21 mouse cellular contexts compared by ENCODE assay signal in genomic region chr1:185113687-185114086, GRCm38 (mm10).
"Had no signal": no experiment of that assay in that cellular context is flagged by ENCODE, and none has a peak within 500 bp of the region (broad histone marks: within the 10 kb centered on the region; RNA-seq: fewer than 3 reads in every experiment).

No protein-coding gene starts in this region.

- H3K9ac ChIP-seq: limb, embryonic 13.5 days; liver, embryonic 13.5 days; lung, embryonic 14.5 days; neural tube, embryonic 12.5 days; neural tube, embryonic 15.5 days had no signal

- H3K4me3 ChIP-seq: left cerebral cortex, adult 2 months; limb, embryonic 13.5 days; liver, embryonic 13.5 days; neural tube, embryonic 12.5 days; neural tube, embryonic 15.5 days had no signal

- DNase-seq: kidney, adult 2 months; kidney, postnatal 36 days; layer of hippocampus, postnatal 36 days; liver, embryonic 13.5 days; lung, embryonic 14.5 days; midbrain, embryonic 14.5 days; right cerebral cortex, adult 18-20 months; right cerebral cortex, postnatal 14 days; right cerebral cortex, postnatal 4 days; thymus, adult 2 months; thymus, postnatal 14 days; thymus, postnatal 4 days had no signal

- H3K36me3 ChIP-seq: limb, embryonic 13.5 days; liver, embryonic 13.5 days; neural tube, embryonic 12.5 days; neural tube, embryonic 15.5 days had no signal

- H3K4me2 ChIP-seq: limb, embryonic 13.5 days; liver, embryonic 13.5 days; lung, embryonic 14.5 days; midbrain, embryonic 11.5 days; neural tube, embryonic 12.5 days; neural tube, embryonic 15.5 days had no signal

- H3K27me3 ChIP-seq: limb, embryonic 13.5 days; liver, embryonic 13.5 days; neural tube, embryonic 12.5 days; neural tube, embryonic 15.5 days had no signal

- H3K27ac ChIP-seq: left cerebral cortex, adult 2 months; limb, embryonic 13.5 days; liver, embryonic 13.5 days; macrophage; neural tube, embryonic 12.5 days; neural tube, embryonic 15.5 days; stomach, postnatal 0 days had no signal

- ATAC-seq: intestine, postnatal 0 days; lung, postnatal 0 days had no signal

- H3K4me1 ChIP-seq: limb, embryonic 13.5 days; liver, embryonic 13.5 days; neural tube, embryonic 12.5 days; neural tube, embryonic 15.5 days had no signal

- H3K9me3 ChIP-seq: limb, embryonic 13.5 days; liver, embryonic 13.5 days; neural tube, embryonic 12.5 days; neural tube, embryonic 15.5 days had no signal
